Mouse (Mus musculus) small intestine, adult 2 months (tissue): ENCODE measurements around the gene Sec31a.

Source experiments
- CTCF ChIP-seq: fragments of 200-500 bp; IDR thresholded peaks from 2 replicates; pipeline ENCODE4 v1.5.1; 2012; ENCODE audit warnings: low read depth, mild to moderate bottlenecking, control low read depth, inconsistent platforms, low read length, moderate library complexity, mixed read lengths; ENCODE audit not compliant: insufficient replicate concordance, insufficient read length; ENCODE audit errors: extremely low read depth
- POLR2A ChIP-seq: fragments of 200-500 bp; IDR thresholded peaks from 2 replicates; pipeline ENCODE4 v1.6.1; 2012; ENCODE audit warnings: low read depth, mild to moderate bottlenecking, control low read depth, inconsistent platforms, low read length, moderate library complexity

DNA sequence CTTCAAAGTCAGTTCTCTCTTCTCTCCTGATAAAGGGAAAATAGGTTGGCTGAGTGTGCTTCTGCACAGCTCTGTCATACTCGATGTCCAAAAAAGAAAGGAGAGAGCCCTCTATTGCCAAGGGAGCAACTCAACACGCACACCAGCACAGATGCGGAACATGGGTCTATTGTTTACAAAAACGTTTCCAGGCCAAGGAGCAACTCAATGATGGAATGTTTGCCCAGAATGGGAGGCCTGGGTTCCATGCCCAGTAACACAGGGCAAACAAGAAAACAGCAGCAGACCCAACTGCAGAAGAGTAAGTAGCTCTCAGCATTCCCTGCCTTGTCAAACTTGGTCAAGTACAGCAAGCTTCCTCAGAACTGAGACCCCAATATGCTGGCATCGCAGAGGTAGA is 47.5 kb downstream of the Sec31a start:
- TF ChIP-seq POLR2A (no peak), CTCF (no peak)
